Mouse (Mus musculus) spleen, adult 2 months (tissue): Measurements from ENCODE around the gene Eef1b2. TPM values are rescaled to one million over a fixed set of nuclear protein-coding genes. Genes with fewer than 3 reads are reported as not detected.

Experiments used
- DNase-seq, 2 experiments: peaks; one replicate each; pipeline versions ENCODE4 v3.0.0 to v3.0.0-alpha.2; 2012 to 2021; ENCODE audit warnings: low spot score in 2 of 2, low read depth in 1 of 2
- H3K27ac ChIP-seq: fragments of 200-500 bp; 2 replicates; pipeline ENCODE4 v1.5.1; 2012; ENCODE audit warnings: low read length, inconsistent platforms; ENCODE audit not compliant: insufficient read depth
- H3K27me3 ChIP-seq: fragments of 200-500 bp; 2 replicates; pipeline ENCODE4 v1.6.1; 2012; ENCODE audit warnings: mild to moderate bottlenecking, moderate library complexity, low read length, inconsistent platforms; ENCODE audit not compliant: control insufficient read depth, insufficient read depth
- H3K36me3 ChIP-seq: fragments of 200-500 bp; 2 replicates; pipeline ENCODE4 v1.6.1; 2012; ENCODE audit warnings: mild to moderate bottlenecking, low read length, inconsistent platforms; ENCODE audit not compliant: control insufficient read depth, insufficient read depth
- H3K4me1 ChIP-seq: fragments of 200-500 bp; 2 replicates; pipeline ENCODE4 v1.6.1; 2011; ENCODE audit warnings: inconsistent platforms; ENCODE audit not compliant: control insufficient read depth, insufficient read depth, insufficient read length
- H3K4me3 ChIP-seq: fragments of 200-500 bp; 2 replicates; pipeline ENCODE4 v1.5.1; 2011; ENCODE audit warnings: mild to moderate bottlenecking, inconsistent platforms; ENCODE audit not compliant: insufficient read depth, insufficient read length; ENCODE audit errors: extremely low read depth
- CTCF ChIP-seq: fragments of 200-500 bp; IDR thresholded peaks from 2 replicates; pipeline ENCODE4 v1.5.1; 2011; ENCODE audit warnings: mild to moderate bottlenecking, inconsistent platforms; ENCODE audit not compliant: insufficient read depth, insufficient read length, insufficient replicate concordance; ENCODE audit errors: extremely low read depth
- POLR2A ChIP-seq: fragments of 200-500 bp; IDR thresholded peaks from 2 replicates; pipeline ENCODE4 v1.6.1; 2011; ENCODE audit warnings: low read depth, low read length, inconsistent platforms
- WGBS: fragments of 180-500 bp; shearing (Covaris S2); methylation state at CpG from one replicate; pipeline ENCODE4 v1.1.7; 2018; 5-methylcytosine and 5-hydroxymethylcytosine counted together
- polyA plus RNA-seq: library from polyadenylated mRNA; depleted of rRNA; stranded (reverse); fragments of >200 nt; gene quantifications from 2 replicates; pipeline ENCODE4 v1.2.3, GENCODE M21; 2012

The Eef1b2 gene
- polyA plus RNA-seq, 1 experiment: 360 TPM

GRCm38 (mm10) chr1:63203471-63203870, 26.8 kb downstream of the Eef1b2 start:
- H3K27ac ChIP-seq: no peak overlapping the region
- TF ChIP-seq POLR2A (no peak), CTCF (no peak)
- H3K4me1 ChIP-seq: no peaks in the 10 kb centered on the region
- 94% methylated on average over 1 of the region's 1 CpGs for WGBS
- no peaks in the 10 kb centered on the region for H3K36me3 ChIP-seq
- no peak overlapping the region for H3K4me3 ChIP-seq
- no peaks in the 10 kb centered on the region for H3K27me3 ChIP-seq
- no peak for DNase-seq

GRCm38 (mm10) chr1:63203950-63204659, 27.5 kb downstream of the Eef1b2 start:
- no peak for DNase-seq
- Histone ChIP-seq H3K36me3 (no peaks in the 10 kb centered on the region), H3K27ac (no peak overlapping the region), H3K4me1 (no peaks in the 10 kb centered on the region), H3K4me3 (no peak overlapping the region), H3K27me3 (no peaks in the 10 kb centered on the region)
- TF ChIP-seq POLR2A: no peak
- 39% methylated on average over 7 of the region's 7 CpGs for WGBS

GRCm38 (mm10) chr1:63204660-63205394, 28.2 kb downstream of the Eef1b2 start:
- DNase-seq: no peak
- H3K27ac ChIP-seq: no peak overlapping the region
- H3K4me3 ChIP-seq: no peak overlapping the region
- WGBS: 64% methylated on average over 7 of the region's 7 CpGs
- no peaks in the 10 kb centered on the region for H3K36me3 ChIP-seq
- no peaks in the 10 kb centered on the region for H3K4me1 ChIP-seq
- TF ChIP-seq CTCF (no peak), POLR2A (no peak)
- no peaks in the 10 kb centered on the region for H3K27me3 ChIP-seq

- Histone ChIP-seq H3K4me1 (no peaks in the 10 kb centered on the region), H3K4me3 (no peak overlapping the region), H3K27ac (no peak overlapping the region), H3K36me3 (no peaks in the 10 kb centered on the region), H3K27me3 (no peaks in the 10 kb centered on the region)
- 85% methylated on average over 3 of the region's 3 CpGs for WGBS
- DNase-seq: no peak
- TF ChIP-seq POLR2A (no peak), CTCF (no peak)
These were observed 31.0 kb downstream of the Eef1b2 start for GRCm38 (mm10) chr1:63207607-63208006.

GRCm38 (mm10) chr1:63209861-63210529, 33.4 kb downstream of the Eef1b2 start:
- Histone ChIP-seq H3K4me1 (no peaks in the 10 kb centered on the region), H3K4me3 (no peak overlapping the region), H3K27me3 (no peaks in the 10 kb centered on the region), H3K36me3 (no peaks in the 10 kb centered on the region), H3K27ac (no peak overlapping the region)
- DNase-seq: no peak
- TF ChIP-seq POLR2A (no peak), CTCF (no peak)
- 70% methylated on average over 6 of the region's 6 CpGs for whole genome bisulfite sequencing

GRCm38 (mm10) chr1:63213478-63214270, 37.0 kb downstream of the Eef1b2 start:
- Histone ChIP-seq H3K36me3 (no peaks in the 10 kb centered on the region), H3K27ac (no peak overlapping the region), H3K4me3 (no peak overlapping the region), H3K27me3 (no peaks in the 10 kb centered on the region), H3K4me1 (no peaks in the 10 kb centered on the region)
- WGBS: 45% methylated on average over 22 of the region's 22 CpGs
- TF ChIP-seq CTCF (no peak), POLR2A (no peak)
- no peak for DNase-seq
